Mouse (Mus musculus): Measurements from ENCODE around the gene Bcdin3d. TPM values are rescaled to one million over a fixed set of nuclear protein-coding genes. Genes with fewer than 3 reads are reported as not detected.

The Bcdin3d gene
- total RNA-seq, 4 experiments from 2014 or later = 4.5 to 6.2 (median 6.2) TPM

- no peak for DNase-seq (ENCODE audit: low spot score in 2 of 2)
Measured at GRCm38 (mm10) chr15:99440816-99441457, 33.6 kb downstream of the Bcdin3d start.

GRCm38 (mm10) chr15:99440112-99440815 lies 34.3 kb downstream of the Bcdin3d start:
- DNase-seq (ENCODE audit: low spot score in 2 of 2) = no peak

- DNase-seq (ENCODE audit: low spot score in 2 of 2) = no peak
Measured at GRCm38 (mm10) chr15:99438966-99439698, 35.4 kb downstream of the Bcdin3d start.

GRCm38 (mm10) chr15:99433913-99434312 lies 40.6 kb downstream of the Bcdin3d start:
- DNase-seq (ENCODE audit: low spot score in 2 of 2) = no peak

- DNase-seq (ENCODE audit: low spot score in 2 of 2) = no peak
Measured at GRCm38 (mm10) chr15:99433081-99433718, 41.3 kb downstream of the Bcdin3d start.

GRCm38 (mm10) chr15:99431967-99432366 lies 42.6 kb downstream of the Bcdin3d start:
- DNase-seq (ENCODE audit: low spot score in 2 of 2) = no peak

GRCm38 (mm10) chr15:99431504-99431903 lies 43.0 kb downstream of the Bcdin3d start:
- DNase-seq (ENCODE audit: low spot score in 2 of 2) = no peak

GRCm38 (mm10) chr15:99431063-99431462 lies 43.5 kb downstream of the Bcdin3d start:
- DNase-seq (ENCODE audit: low spot score in 2 of 2) = no peak

GRCm38 (mm10) chr15:99430394-99430793 lies 44.1 kb downstream of the Bcdin3d start:
- no peak for DNase-seq (ENCODE audit: low spot score in 2 of 2)

- DNase-seq (ENCODE audit: low spot score in 2 of 2) = no peak
Measured at GRCm38 (mm10) chr15:99423884-99424283, 50.6 kb downstream of the Bcdin3d start.

- DNase-seq (ENCODE audit: low spot score in 2 of 2) = no peak
Measured at GRCm38 (mm10) chr15:99423131-99423530, 51.4 kb downstream of the Bcdin3d start.

- DNase-seq (ENCODE audit: low spot score in 2 of 2) = no peak
Measured at GRCm38 (mm10) chr15:99422551-99422950, 52.0 kb downstream of the Bcdin3d start.

- DNase-seq (ENCODE audit: low spot score in 2 of 2) = no peak
Measured at GRCm38 (mm10) chr15:99421676-99422075, 52.9 kb downstream of the Bcdin3d start.

- no peak for DNase-seq (ENCODE audit: low spot score in 2 of 2)
Measured at GRCm38 (mm10) chr15:99421152-99421551, 53.4 kb downstream of the Bcdin3d start.

GRCm38 (mm10) chr15:99420521-99421014 lies 54.0 kb downstream of the Bcdin3d start:
- DNase-seq (ENCODE audit: low spot score in 2 of 2) = no peak

- DNase-seq (ENCODE audit: low spot score in 2 of 2) = no peak
Measured at GRCm38 (mm10) chr15:99420101-99420500, 54.4 kb downstream of the Bcdin3d start.

Other genes with a start within 250 kb of the Bcdin3d start
- gene Kcnh3, start 249.9 kb downstream of the Bcdin3d start, total RNA-seq (2022) = 100 to 1,000 TPM; 141 to 172 (median 154) TPM
- 10 to 100 TPM; 86.7 to 96.0 (median 87.8) TPM for gene Mcrs1, start 222.8 kb downstream of the Bcdin3d start, total RNA-seq (2022)
- 10 to 100 TPM; 87.9 to 95.7 (median 93.4) TPM for gene Prpf40b, start 179.6 kb downstream of the Bcdin3d start, total RNA-seq (2022)
- 1 to 10 TPM in 3 of 4 experiments, under 1 TPM in 1; 0.58 to 2.1 (median 1.1) TPM for gene Fam186b, start 178.8 kb downstream of the Bcdin3d start, total RNA-seq (2022)
- gene Fmnl3, start 104.2 kb downstream of the Bcdin3d start, total RNA-seq (2022) = 10 to 100 TPM; 10.7 to 14.2 (median 12.7) TPM
- gene Tmbim6, start 81.8 kb downstream of the Bcdin3d start, total RNA-seq (2022) = 100 to 1,000 TPM; 336 to 365 (median 345) TPM
- 10 to 100 TPM; 19.1 to 22.9 (median 19.5) TPM for gene Nckap5l, start 17.0 kb downstream of the Bcdin3d start, total RNA-seq (2022)
- gene Faim2, start 53.4 kb upstream of the Bcdin3d start, total RNA-seq (2022) = 100 to 1,000 TPM; 421 to 457 (median 452) TPM
- gene Aqp2, start 104.3 kb upstream of the Bcdin3d start, total RNA-seq (2022) = under 1 TPM in 1 of 4 experiments, not detected in 3; 0.39 TPM
- under 1 TPM in 3 of 4 experiments, not detected in 1; 0.35 to 0.51 (median 0.46) TPM for gene Aqp5, start 116.1 kb upstream of the Bcdin3d start, total RNA-seq (2022)
- gene Aqp6, start 126.7 kb upstream of the Bcdin3d start, total RNA-seq (2022) = 1 to 10 TPM in 2 of 4 experiments, under 1 TPM in 2; 0.42 to 1.1 (median 0.77) TPM
- gene Racgap1, start 176.9 kb upstream of the Bcdin3d start, total RNA-seq (2022) = 10 to 100 TPM in 2 of 4 experiments, 1 to 10 TPM in 2; 9.3 to 11.5 (median 10.2) TPM
- gene Asic1, start 195.6 kb upstream of the Bcdin3d start, total RNA-seq (2022) = 10 to 100 TPM; 68.4 to 78.4 (median 74.8) TPM
- 100 to 1,000 TPM; 152 to 159 (median 156) TPM for gene Smarcd1, start 227.4 kb upstream of the Bcdin3d start, total RNA-seq (2022)
- 1 to 10 TPM; 3.4 to 9.2 (median 4.9) TPM for gene Gm17349, start 230.8 kb upstream of the Bcdin3d start, total RNA-seq (2022)
- 10 to 100 TPM; 72.7 to 86.4 (median 80.4) TPM for gene Gpd1, start 242.8 kb upstream of the Bcdin3d start, total RNA-seq (2022)